Mouse (Mus musculus) regulatory T cell (primary cell): ENCODE measurements around the gene Tlk2.
"Not testable (repeated sequence)": the region's sequence is repeated elsewhere in the genome, so short reads cannot be mapped to it uniquely, and the experiment has no call there.

ENCODE experiments used
- in situ Hi-C: fragments of 300-600 bp; cut with MboI, MseI; formaldehyde crosslinking; loops from one replicate; pipeline ENCODE4 v1.15.1; 2025; ENCODE audit warnings: high pct_unique_total_duplicates

Gene Tlk2

GRCm38 (mm10) chr11:105178516-105178915 is at the start of gene Tlk2:
Tlk2 (plus strand) TSS chr11:105178807.
- in situ Hi-C loops: loop anchor here (5.0 kb wide), 1 partner anchor 36 kb away; no protein-coding TSS in a partner anchor

- in situ Hi-C loops: no loop called here
Observed at GRCm38 (mm10) chr11:105135692-105136091, 42.9 kb upstream of the Tlk2 start.

- in situ Hi-C loops: not testable (repeated sequence)
Observed at GRCm38 (mm10) chr11:105137255-105137654, 41.4 kb upstream of the Tlk2 start.

- in situ Hi-C loops: loop anchor here (5.0 kb wide), 1 partner anchor 37 kb away; the partner anchor contains the start of gene Tlk2
Observed at GRCm38 (mm10) chr11:105140512-105140911, 38.1 kb upstream of the Tlk2 start.

- in situ Hi-C loops: loop anchor here (5.0 kb wide), 1 partner anchor 36 kb away; the partner anchor contains the start of gene Tlk2
Observed at GRCm38 (mm10) chr11:105141115-105141514, 37.5 kb upstream of the Tlk2 start.

- in situ Hi-C loops: loop anchor here (5.0 kb wide), 1 partner anchor 34 kb away; the partner anchor contains the start of gene Tlk2
Observed at GRCm38 (mm10) chr11:105143564-105143963, 35.0 kb upstream of the Tlk2 start.

GRCm38 (mm10) chr11:105144084-105144483 is 34.5 kb upstream of the Tlk2 start:
- in situ Hi-C loops: loop anchor here (5.0 kb wide), 1 partner anchor 33 kb away; the partner anchor contains the start of gene Tlk2

GRCm38 (mm10) chr11:105144508-105145210 is 33.9 kb upstream of the Tlk2 start:
- in situ Hi-C loops: loop anchor here (5.0 kb wide), 1 partner anchor 33 kb away; the partner anchor contains the start of gene Tlk2

GRCm38 (mm10) chr11:105145211-105145610 is 33.4 kb upstream of the Tlk2 start:
- in situ Hi-C loops: no loop called here

GRCm38 (mm10) chr11:105146593-105146992 is 32.0 kb upstream of the Tlk2 start, which contains the start of gene Gm10842:
Gm10842 (plus strand) TSS chr11:105146893.
- in situ Hi-C loops: no loop called here

- in situ Hi-C loops: no loop called here
Observed at GRCm38 (mm10) chr11:105149353-105149752, 29.3 kb upstream of the Tlk2 start.

- in situ Hi-C loops: no loop called here
Observed at GRCm38 (mm10) chr11:105149766-105150165, 28.8 kb upstream of the Tlk2 start.

GRCm38 (mm10) chr11:105150691-105151090 is 27.9 kb upstream of the Tlk2 start:
- in situ Hi-C loops: no loop called here

- in situ Hi-C loops: no loop called here
Observed at GRCm38 (mm10) chr11:105151226-105152016, 27.2 kb upstream of the Tlk2 start.

- in situ Hi-C loops: no loop called here
Observed at GRCm38 (mm10) chr11:105152017-105152300, 26.6 kb upstream of the Tlk2 start.

- in situ Hi-C loops: no loop called here
Observed at GRCm38 (mm10) chr11:105152357-105152899, 26.2 kb upstream of the Tlk2 start.

- in situ Hi-C loops: no loop called here
Observed at GRCm38 (mm10) chr11:105153068-105153833, 25.4 kb upstream of the Tlk2 start.

GRCm38 (mm10) chr11:105155915-105156314 is 22.7 kb upstream of the Tlk2 start:
- in situ Hi-C loops: no loop called here

GRCm38 (mm10) chr11:105156748-105157267 is 21.8 kb upstream of the Tlk2 start:
- in situ Hi-C loops: no loop called here

GRCm38 (mm10) chr11:105158047-105158446 is 20.6 kb upstream of the Tlk2 start:
- in situ Hi-C loops: no loop called here

- in situ Hi-C loops: no loop called here
Observed at GRCm38 (mm10) chr11:105159673-105160360, 18.8 kb upstream of the Tlk2 start.
